Mouse (Mus musculus) naive thymus-derived CD4-positive, alpha-beta T cell, adult 2 months (primary cell): ENCODE measurements around the gene Slc25a12.
A peak's percentile ranks its signal among the peaks of the same experiment; 100 is the strongest.
"Not testable (repeated sequence)": the region's sequence is repeated elsewhere in the genome, so short reads cannot be mapped to it uniquely, and the experiment has no call there.

Source experiments
- DNase-seq: peaks from one replicate; pipeline ENCODE4 v3.0.0-alpha.2; 2011; ENCODE audit warnings: low read depth

Gene Slc25a12

DNA sequence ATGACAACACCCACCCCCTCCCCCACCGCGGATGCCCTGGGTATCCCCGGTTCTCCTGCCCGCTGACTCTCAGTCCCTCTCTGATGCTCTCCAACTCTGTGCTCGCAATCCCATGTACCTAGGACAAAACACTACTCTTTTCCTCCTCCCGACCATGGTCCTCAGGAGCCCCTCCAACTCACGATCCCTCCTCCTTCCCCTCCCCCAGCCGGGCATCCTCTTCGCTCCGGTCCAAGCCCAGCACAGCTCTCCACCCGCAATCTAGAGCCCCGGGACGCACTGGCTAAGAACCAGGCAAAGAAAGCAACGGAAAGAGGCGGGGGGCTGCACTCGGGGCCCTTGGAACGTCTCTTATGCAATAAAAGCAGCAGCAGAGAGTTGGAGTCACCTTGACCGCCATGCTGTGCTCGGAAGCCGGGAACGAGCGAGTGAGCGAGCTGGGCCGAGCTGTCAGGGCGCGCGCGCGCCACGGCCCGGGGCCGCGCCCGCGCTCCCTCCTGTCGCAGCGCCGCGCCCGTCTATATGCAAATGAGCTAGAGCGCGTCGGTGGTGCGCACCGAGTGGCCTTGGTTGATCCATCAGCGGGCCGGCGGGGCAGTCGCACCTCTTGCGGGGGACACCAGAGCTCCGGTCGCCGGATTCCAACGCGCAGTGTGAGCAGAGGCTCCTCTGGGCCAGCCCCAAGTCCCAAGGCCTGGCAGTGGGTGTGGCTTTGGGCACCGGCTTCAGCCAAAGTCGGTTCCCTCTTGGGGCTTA is at the start of gene Slc25a12:
Gene Slc25a12 (minus strand): TSS at position 625 of the 756 bp plus-strand sequence.
- peak; percentile 87 for DNase-seq

- DNase-seq, result no peak
Observed at GRCm38 (mm10) chr2:71405613-71406012, 38.1 kb upstream of the Slc25a12 start.

DNA sequence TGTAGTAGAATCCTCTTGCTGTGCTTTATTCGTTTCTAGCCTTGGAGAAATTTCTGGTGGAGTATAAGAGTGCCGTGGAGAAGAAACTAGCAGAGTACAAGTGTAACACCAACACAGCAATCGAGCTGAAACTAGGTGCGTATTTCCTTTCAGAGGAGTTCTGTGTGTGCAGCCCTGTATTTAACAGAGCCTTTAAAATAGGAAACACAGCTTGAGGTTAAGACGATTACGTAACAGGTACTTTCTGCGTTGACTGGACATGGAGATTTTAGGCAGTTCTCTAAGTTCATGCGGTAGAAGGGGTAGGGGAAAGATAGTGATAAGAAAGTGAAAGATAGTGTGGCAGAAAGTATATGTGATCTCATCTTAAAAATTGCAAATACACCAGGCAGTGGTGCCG is 22.3 kb upstream of the Slc25a12 start:
- DNase-seq, result peak; percentile 67

GRCm38 (mm10) chr2:71388951-71389763 is 21.6 kb upstream of the Slc25a12 start, which contains the start of gene Hat1:
Gene Hat1, plus strand, starts transcription at chr2:71388958.
- DNase-seq, result peak; percentile 97

GRCm38 (mm10) chr2:71387766-71388165 is 20.2 kb upstream of the Slc25a12 start:
- DNase-seq, result no peak

- no peak for DNase-seq
Observed at GRCm38 (mm10) chr2:71383890-71384289, 16.3 kb upstream of the Slc25a12 start.

- DNase-seq, result no peak
Observed at GRCm38 (mm10) chr2:71381962-71382361, 14.4 kb upstream of the Slc25a12 start.

GRCm38 (mm10) chr2:71377426-71377825 is 9.9 kb upstream of the Slc25a12 start:
- peak; percentile 41 for DNase-seq

GRCm38 (mm10) chr2:71376433-71376906 is 8.9 kb upstream of the Slc25a12 start:
- peak; percentile 70 for DNase-seq

DNA sequence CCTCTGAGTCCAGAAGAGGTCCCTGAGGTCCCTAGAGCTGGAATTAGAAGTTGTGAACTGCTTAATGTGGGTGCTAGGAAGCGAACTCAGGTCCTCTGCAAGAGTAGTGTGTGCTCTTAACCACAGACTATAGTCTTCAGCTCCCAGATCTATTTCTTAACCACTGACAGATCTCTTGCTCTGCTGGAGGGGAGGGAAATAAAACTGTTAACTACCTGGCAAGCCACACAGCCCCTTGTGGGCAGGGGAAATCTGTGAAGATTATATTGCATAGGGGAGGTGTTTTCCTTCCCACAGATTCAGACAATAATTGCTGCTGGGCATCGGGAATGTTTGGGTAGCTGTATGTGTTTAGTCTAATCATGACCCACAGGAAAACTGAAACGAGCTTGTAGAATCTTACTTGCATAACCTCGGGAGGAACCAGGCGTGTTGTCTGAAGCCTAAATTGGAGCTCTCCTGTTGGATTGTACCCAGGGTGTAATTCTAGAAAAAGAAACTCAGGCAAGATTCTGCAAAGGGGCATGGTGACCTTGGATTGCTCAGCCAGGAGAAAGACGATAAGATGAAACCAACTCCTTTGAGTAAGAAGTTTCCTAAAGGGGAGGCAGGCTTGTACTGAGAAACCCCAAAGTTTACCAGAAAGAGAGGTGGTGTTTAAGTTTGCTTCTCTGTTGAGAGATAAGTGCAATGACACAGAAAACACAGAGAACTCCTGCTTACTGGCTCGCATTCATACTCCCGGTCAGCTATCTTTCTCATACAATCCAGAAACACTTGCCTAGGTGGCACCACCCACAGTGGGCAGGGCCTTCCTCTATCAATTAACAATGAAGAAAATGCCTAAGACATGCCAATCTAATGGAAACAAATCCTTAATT is 7.0 kb upstream of the Slc25a12 start:
- no peak for DNase-seq

DNA sequence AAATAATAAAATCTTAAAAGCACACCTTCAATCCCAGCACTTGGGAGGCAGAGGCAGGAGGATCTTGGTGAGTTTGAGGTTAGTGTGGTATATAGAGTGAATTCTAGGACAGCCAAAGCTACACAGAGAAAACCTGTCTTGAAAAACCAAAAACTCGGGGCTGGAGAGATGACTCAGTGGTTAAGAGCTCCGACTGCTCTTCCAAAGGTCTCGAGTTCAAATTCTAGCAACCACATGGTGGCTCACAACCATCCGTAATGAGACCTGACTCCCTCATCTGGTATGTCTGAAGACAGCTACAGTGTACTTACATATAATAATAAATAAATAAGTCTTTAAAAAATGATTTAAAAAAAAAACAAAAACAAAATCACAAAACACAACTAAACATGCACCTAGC is 4.7 kb upstream of the Slc25a12 start:
- DNase-seq, result not testable (repeated sequence)

DNA sequence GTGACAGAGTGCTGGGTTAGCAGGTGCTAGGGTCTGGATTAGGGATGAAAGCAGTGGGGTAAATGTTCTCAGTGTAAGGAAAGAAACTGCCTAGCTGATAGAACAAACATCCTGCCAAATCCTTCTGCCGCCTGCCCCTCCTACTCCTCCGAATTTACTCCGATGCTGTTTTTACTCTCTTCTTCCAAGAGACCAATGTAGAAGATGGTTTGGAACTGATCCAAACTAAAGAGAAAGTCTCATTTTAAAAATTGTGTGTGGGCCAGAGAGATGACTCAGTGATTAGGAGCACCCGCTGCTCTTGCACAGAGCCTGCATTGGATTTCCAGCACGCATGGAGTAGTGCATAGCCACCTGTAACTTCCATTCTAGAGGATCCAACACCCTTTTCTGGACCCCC is 4.2 kb upstream of the Slc25a12 start:
- no peak for DNase-seq

- DNase-seq, result no peak
Observed at GRCm38 (mm10) chr2:71368086-71368485, 537 bp upstream of the Slc25a12 start.

- DNase-seq, result peak; percentile 56
Observed at GRCm38 (mm10) chr2:71366618-71367124, 878 bp downstream of the Slc25a12 start.

GRCm38 (mm10) chr2:71360192-71360591 is 7.4 kb downstream of the Slc25a12 start:
- peak; percentile 75 for DNase-seq

GRCm38 (mm10) chr2:71358347-71358746 is 9.2 kb downstream of the Slc25a12 start:
- no peak for DNase-seq

DNA sequence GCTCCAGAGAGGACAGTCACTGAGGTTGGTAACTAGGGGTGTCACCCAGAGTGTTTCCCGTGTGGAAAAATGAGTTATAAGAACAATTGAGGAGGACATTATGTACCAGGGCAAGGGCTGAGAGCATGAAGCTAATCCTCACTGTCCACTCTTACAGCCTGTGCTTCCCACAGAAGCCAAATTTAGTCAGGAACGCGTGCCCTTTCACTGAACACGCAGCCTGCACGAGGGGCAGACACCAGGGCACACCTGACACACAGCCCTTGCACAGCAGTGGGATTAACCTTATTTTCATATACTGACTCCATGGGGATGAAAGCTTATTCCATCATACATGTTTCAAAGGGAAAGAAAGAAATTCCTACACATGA is 13.5 kb downstream of the Slc25a12 start:
- DNase-seq, result no peak

GRCm38 (mm10) chr2:71353306-71354054 is 14.1 kb downstream of the Slc25a12 start:
- DNase-seq, result no peak

DNA sequence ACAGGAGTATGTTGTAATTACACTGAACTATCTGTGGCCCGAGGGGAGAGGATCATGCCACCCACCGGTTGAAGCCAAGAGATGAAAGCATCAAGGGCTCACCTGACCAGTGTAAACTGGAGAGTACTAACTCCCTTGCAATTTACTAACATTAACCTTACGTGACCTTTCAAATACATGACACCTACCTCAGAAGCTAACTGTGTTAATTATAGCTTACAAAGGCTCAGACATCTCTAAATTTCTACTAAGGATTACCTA is 15.9 kb downstream of the Slc25a12 start:
- no peak for DNase-seq

- DNase-seq, result no peak
Observed at GRCm38 (mm10) chr2:71350904-71351726, 16.4 kb downstream of the Slc25a12 start.
